ENCODE assay signal across 25 mouse cellular contexts in genomic region chr3:19958983-19959382, GRCm38 (mm10). TPM values are rescaled to one million over a fixed set of nuclear protein-coding genes. Genes with fewer than 3 reads are reported as not detected.
DNase-seq lines count a peak whose midpoint lies in the region; ATAC-seq and TF ChIP-seq lines count a peak whose summit lies in the region.
"Had no signal": no experiment of that assay in that cellular context is flagged by ENCODE, and none has a peak within 500 bp of the region (broad histone marks: within the 10 kb centered on the region; RNA-seq: fewer than 3 reads in every experiment).

No protein-coding gene starts in this region.

- WGBS in forebrain, embryonic 10.5 days: 79% methylated on average over 1 of the region's 1 CpGs
- 78% methylated on average over 1 of the region's 1 CpGs for WGBS in forebrain, embryonic 15.5 days
- 69% methylated on average over 1 of the region's 1 CpGs for WGBS in kidney, adult 2 months
- WGBS in lung, adult 2 months: 51% methylated on average over 1 of the region's 1 CpGs

- no peak for TF ChIP-seq CTCF in kidney, adult 2 months (conservative IDR thresholded peaks at IDR 0.05; ENCODE audit: insufficient read depth, insufficient read length, low read depth, low read length)
- TF ChIP-seq CTCF in lung, adult 2 months (IDR thresholded peaks at IDR 0.05; ENCODE audit: insufficient read depth, low read length): no peak

- no peak for TF ChIP-seq POLR2A in kidney, adult 2 months (IDR thresholded peaks at IDR 0.05; ENCODE audit: low read depth, low read length)
- no peak for TF ChIP-seq POLR2A in lung, adult 2 months (IDR thresholded peaks at IDR 0.05; ENCODE audit: borderline replicate concordance, extremely low read depth, low read depth, low read length)

- no peak for DNase-seq in forebrain, embryonic 10.5 days (ENCODE audit: extremely low spot score, low spot score)
- no peak for DNase-seq in kidney, adult 2 months
- DNase-seq in kidney, adult 18-20 months: no peak
- no peak for DNase-seq in lung, adult 2 months
- no peak for DNase-seq in lung, postnatal 14 days
- DNase-seq in retina, embryonic 14.5 days (ENCODE audit: low spot score): peak; percentile 30
- DNase-seq: adrenal gland, adult 2 months; cerebellum, adult 11 months; cerebellum, adult 9-11 months; forebrain, postnatal 0 days; gastrocnemius, postnatal 36 days; kidney, adult 8-10 months; kidney, postnatal 10 days; lung, adult 18-20 months; lung, postnatal 36 days; midbrain, embryonic 14.5 days; right cerebral cortex, adult 18-20 months; right cerebral cortex, postnatal 4 days; thymus, adult 2 months had no signal

- H3K4me2 ChIP-seq in forebrain, embryonic 15.5 days (replicated peaks): no peak overlapping the region
- H3K4me2 ChIP-seq: limb, embryonic 12.5 days; neural tube, embryonic 12.5 days; stomach, embryonic 15.5 days had no signal

- H3K4me3 ChIP-seq in forebrain, embryonic 10.5 days: no peak overlapping the region
- H3K4me3 ChIP-seq in forebrain, embryonic 15.5 days: no peak overlapping the region
- no peak overlapping the region for H3K4me3 ChIP-seq in kidney, adult 2 months (ENCODE audit: insufficient read depth, low read depth, low read length)
- peak overlapping the region; percentile 23 for H3K4me3 ChIP-seq in lung, adult 2 months (replicated peaks; ENCODE audit: extremely low read depth, low read depth, low read length)
- H3K4me3 ChIP-seq: limb, embryonic 12.5 days; neural tube, embryonic 12.5 days; stomach, embryonic 15.5 days had no signal

- H3K27ac ChIP-seq in forebrain, embryonic 10.5 days: 0 out of 2 replicates have a peak overlapping the region, but pooled peaks have one; percentile 11
- no peak overlapping the region for H3K27ac ChIP-seq in forebrain, embryonic 15.5 days (replicated peaks)
- peak overlapping the region; percentile 41 for H3K27ac ChIP-seq in kidney, adult 2 months (ENCODE audit: insufficient read depth, low read depth, low read length)
- H3K27ac ChIP-seq: limb, embryonic 12.5 days; neural tube, embryonic 12.5 days; stomach, embryonic 15.5 days had no signal

- no peaks in the 10 kb centered on the region for H3K27me3 ChIP-seq in forebrain, embryonic 10.5 days (ENCODE audit: poor library complexity, severe bottlenecking)
- H3K27me3 ChIP-seq in forebrain, embryonic 15.5 days: no peaks in the 10 kb centered on the region
- no peaks in the 10 kb centered on the region for H3K27me3 ChIP-seq in kidney, adult 2 months (replicated peaks; ENCODE audit: control insufficient read depth, insufficient read depth, low read length)
- H3K27me3 ChIP-seq: limb, embryonic 12.5 days; neural tube, embryonic 12.5 days; Patski; stomach, embryonic 15.5 days had no signal

- H3K9me3 ChIP-seq in forebrain, embryonic 10.5 days: no peaks in the 10 kb centered on the region
- no peaks in the 10 kb centered on the region for H3K9me3 ChIP-seq in forebrain, embryonic 15.5 days
- H3K9me3 ChIP-seq: limb, embryonic 12.5 days; neural tube, embryonic 12.5 days; stomach, embryonic 15.5 days had no signal

- peaks cover 50% of the 10 kb centered on the region for H3K4me1 ChIP-seq in forebrain, embryonic 10.5 days
- peaks cover 5% of the 10 kb centered on the region; the same call in 1 of the 2 replicates for H3K4me1 ChIP-seq in forebrain, embryonic 15.5 days
- peaks cover 7% of the 10 kb centered on the region; the same call in 1 of the 2 replicates for H3K4me1 ChIP-seq in kidney, adult 2 months (ENCODE audit: control insufficient read depth, insufficient read depth, low read length)
- peaks cover 2% of the 10 kb centered on the region for H3K4me1 ChIP-seq in lung, adult 2 months (ENCODE audit: control insufficient read depth, insufficient read depth, low read length)
- H3K4me1 ChIP-seq: stomach, embryonic 15.5 days had no signal

- ATAC-seq in forebrain, embryonic 15.5 days (replicated peaks): no peak
- no peak for ATAC-seq in CD4-positive, CD25-positive, alpha-beta regulatory T cell, adult 4 months
- ATAC-seq: forebrain, postnatal 0 days; Patski had no signal

- H3K36me3 ChIP-seq in forebrain, embryonic 10.5 days (replicated peaks): no peaks in the 10 kb centered on the region
- H3K36me3 ChIP-seq in forebrain, embryonic 15.5 days: no peaks in the 10 kb centered on the region
- no peaks in the 10 kb centered on the region for H3K36me3 ChIP-seq in kidney, adult 2 months (ENCODE audit: control insufficient read depth, insufficient read depth, low read length)
- H3K36me3 ChIP-seq: limb, embryonic 12.5 days; neural tube, embryonic 12.5 days; stomach, embryonic 15.5 days had no signal

- H3K9ac ChIP-seq in forebrain, embryonic 15.5 days (replicated peaks): no peak overlapping the region
- H3K9ac ChIP-seq: forebrain, postnatal 0 days; limb, embryonic 12.5 days; neural tube, embryonic 12.5 days; stomach, embryonic 15.5 days had no signal

RNA-seq across cellular contexts. Expression of gene Cp, which starts 2.1 kb away (rescaled TPM):
- 6.4 and 9.0 TPM in 2 replicates for polyA plus RNA-seq in forebrain, embryonic 10.5 days (2016; fragmentation: Nextera tagmentation; extraction: Ambion mirVana)
- 2.8 and 4.7 TPM in 2 replicates for polyA plus RNA-seq in forebrain, embryonic 15.5 days (2015; fragmentation: Nextera tagmentation; extraction: Ambion mirVana)
- 17.7 and 18.9 TPM in 2 replicates for polyA plus RNA-seq in kidney, adult 2 months (2012; rRNA removed)
- polyA plus RNA-seq in lung, adult 2 months (2012; rRNA removed): 25.6 and 47.8 TPM in 2 replicates
- 1 to 10 TPM in 1 of 2 experiments, under 1 TPM in 1; 0.38 to 1.3 TPM for polyA plus RNA-seq in CD4-positive, CD25-positive, alpha-beta regulatory T cell, adult 4 months (2017; shearing (Covaris generic))
